Mouse (Mus musculus) erythroblast, adult 5-6 weeks (primary cell): Measurements from ENCODE around the gene Parp11. TPM values are rescaled to one million over a fixed set of nuclear protein-coding genes. Genes with fewer than 3 reads are reported as not detected.
A peak's percentile ranks its signal among the peaks of the same experiment; 100 is the strongest.

ENCODE experiments used
- ATAC-seq: replicated peaks from 2 replicates; pipeline ENCODE4 v1.8.0; 2016; ENCODE audit warnings: moderate number of reproducible peaks, mild to moderate bottlenecking, moderate TSS enrichment, inconsistent platforms; ENCODE audit not compliant: poor library complexity, low FRiP score, severe bottlenecking
- total RNA-seq, 2 experiments: library from RNA; stranded (forward) in 1 of 2; stranded (reverse) in 1 of 2; fragments of 150-400 nt in 1 of 2; fragments of 200-764, 138-1000 nt in 1 of 2; gene quantifications; 2 replicates each; pipeline versions ENCODE4 v1.2.3 to v1.2.4; 2015 to 2017; ENCODE audit warnings: low replicate concordance in 2 of 2

Parp11 gene
- total RNA-seq, 2 experiments from 2014 or later: 15.0 to 24.2 TPM

DNA sequence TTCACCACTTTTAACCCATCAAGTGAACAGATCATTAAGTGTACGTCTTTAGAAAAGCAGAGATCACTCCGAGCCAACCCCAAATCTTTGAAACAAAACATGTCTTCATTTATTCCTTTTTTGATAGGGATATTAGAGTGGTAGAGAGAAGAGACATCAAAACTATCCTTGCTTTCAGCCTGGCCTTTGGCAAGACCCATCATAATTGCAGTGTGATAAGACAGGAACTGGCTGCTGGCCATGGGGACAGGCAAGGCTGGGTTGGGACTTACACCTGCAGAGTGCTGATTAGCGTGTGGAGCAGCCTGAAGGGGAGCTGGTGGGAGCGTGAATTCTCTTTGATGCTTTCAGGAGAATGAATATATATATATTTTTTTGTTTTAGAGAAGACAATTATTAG lies 2.2 kb upstream of the Parp11 start:
- peak; percentile 91 for ATAC-seq

DNA sequence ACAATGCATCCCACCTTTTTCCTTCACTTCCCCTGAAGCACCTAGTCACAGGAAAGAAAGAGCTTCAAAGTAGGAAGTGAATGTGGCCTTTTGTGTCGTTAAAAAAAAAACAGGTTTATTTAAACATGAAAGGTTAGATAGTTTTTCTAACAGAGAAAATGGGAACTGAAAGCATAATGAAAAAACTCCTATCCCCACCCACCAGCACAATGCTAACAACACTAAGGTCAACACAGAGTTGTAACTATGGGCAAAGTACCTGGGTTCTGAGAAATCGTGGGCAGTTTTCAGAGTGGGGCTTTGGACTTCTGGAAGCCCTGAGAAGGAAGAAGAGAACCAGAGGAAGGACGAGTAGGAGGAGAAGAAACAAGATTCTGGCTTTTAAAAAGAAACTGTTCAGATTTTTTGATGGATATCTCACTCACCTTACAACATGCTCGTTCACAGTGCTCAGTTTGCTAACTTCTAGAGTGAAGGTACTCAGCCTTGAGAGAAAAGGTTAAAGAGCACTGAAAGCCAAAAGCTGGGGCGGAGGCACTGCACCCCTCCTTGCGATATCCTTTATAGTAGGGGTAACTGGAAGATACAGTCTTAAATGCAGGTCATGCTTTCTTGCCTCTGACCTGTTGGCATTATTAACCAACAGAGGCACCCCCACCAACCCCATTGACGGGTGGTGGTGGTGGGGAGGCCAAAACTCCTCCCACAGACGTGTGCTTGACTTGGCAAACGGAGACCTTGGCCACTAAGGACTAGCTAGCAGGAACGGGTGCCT lies 1.2 kb downstream of the Parp11 start:
- no peak for ATAC-seq

DNA sequence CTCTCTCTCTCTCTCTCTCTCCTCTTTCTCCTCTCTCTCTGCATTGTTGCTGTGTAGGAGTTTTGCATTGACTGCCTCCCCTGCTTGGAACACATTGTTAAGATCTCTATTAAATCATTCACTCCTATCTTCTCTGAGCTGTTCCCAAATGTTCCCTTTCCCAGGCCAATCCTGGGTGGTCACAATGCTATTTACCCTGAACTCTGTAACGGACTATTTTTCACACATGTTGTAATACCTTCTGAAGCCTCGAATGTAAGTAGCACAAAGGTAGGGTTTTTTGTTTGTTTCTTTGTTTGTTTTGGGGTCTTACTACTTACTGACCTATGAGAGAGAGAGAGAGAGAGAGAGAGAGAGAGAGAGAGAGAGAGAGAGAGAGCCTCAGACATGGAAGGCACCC lies 2.2 kb downstream of the Parp11 start:
- ATAC-seq: no peak

DNA sequence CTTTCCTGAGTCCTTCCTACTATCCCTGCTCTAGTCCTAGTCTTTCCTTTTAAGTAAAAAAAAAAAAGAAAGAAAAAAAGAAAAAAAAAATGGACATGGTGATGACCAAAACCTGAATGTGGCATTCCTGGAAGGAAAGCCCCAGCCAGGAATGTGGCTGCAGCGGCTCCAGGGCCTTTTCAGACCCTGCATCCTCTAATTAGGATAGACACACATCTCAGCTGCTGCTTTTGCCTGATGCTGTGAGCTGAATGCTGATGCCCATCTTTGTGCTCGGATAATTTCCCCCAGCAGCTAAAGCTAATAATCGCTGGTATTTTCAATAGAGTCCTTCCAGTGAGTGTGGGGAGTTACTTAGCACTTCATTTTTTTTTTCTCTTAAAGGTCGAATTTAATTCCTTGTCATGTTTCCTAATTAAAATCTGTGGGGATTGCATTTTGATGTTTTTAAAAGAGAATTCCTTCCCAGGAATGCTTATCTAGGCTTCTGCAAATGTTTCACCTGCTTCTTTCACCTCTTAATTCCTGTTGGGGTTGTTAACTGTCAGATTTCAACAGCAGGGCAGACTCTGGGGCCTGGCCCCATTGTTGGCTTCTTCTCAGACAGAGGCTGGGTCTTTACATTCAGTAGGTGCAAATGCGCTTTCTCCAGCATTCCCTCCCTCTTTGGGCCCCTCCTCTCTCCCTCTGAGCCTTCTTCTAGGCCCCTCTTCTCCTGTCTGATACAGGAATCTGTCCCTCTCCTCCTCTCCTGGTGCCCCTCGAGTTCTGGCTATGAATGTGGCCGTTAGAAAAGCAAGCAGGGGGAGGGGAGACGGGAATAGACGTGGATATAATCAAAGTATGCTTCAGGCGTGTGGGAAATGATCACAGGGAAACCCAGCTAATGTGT lies 3.1 kb downstream of the Parp11 start:
- ATAC-seq: no peak

DNA sequence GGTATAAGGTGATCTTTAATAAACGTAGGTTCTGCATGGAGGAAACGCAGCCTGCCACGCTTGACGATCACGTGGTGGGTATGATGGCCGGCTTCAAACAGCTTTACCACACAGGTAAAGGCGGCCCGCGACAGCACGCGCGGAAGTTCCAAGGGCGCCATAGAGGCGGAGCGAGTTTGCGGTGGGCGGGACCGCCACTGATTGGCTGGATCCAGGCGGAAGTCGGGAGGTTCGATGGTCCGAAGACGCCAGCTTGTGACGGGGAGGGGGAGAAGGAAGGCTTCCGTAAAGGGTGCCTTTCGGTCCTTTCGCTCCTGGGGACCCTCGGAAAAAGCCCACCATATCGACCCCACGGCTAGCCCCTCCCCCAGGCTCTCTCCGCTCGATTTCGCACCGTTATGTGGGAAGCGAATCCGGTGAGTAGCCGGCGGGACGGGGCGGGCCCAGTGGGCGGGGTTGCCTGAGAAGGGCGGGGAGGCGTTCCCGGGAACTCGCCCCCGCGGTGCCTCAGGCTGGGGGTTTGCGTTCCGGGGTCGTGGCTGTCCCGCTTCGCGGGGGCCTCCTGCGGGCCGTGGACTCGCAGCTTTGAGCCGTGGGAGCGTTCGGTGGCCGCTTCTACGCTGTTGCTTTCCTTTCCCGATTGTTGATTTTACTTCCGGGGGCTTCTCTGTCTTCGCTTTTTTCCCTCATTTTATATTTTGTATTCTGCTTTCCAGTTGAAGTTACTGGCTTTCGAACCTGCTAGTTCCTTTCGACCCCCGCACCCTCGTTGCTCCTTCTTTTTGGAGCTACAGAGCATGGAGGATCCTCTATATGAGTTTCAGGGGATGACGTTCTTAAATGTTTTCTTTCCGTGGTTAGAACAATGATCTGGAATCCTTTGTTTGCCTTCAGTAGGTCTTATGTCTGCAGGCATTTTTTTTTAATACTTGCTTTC lies 7.0 kb downstream of the Parp11 start:
- peak; percentile 98 for ATAC-seq

DNA sequence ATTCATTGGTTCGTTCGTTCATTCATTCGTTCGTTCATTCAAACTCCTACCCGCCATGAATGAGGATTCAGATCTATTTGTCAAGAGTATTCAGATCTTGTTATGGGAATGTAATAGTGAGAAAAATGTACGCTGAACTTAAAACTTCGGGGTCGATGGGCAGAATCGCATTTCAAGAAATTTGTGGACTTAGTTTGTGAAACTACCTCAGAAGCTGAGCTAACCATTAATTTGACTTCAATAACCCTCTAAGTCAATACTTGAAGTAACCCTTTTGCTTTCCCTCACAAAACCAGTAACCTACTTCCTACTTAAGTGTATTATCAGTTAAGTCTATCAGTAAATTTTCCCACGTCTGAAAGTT lies 7.7 kb downstream of the Parp11 start:
- no peak for ATAC-seq

DNA sequence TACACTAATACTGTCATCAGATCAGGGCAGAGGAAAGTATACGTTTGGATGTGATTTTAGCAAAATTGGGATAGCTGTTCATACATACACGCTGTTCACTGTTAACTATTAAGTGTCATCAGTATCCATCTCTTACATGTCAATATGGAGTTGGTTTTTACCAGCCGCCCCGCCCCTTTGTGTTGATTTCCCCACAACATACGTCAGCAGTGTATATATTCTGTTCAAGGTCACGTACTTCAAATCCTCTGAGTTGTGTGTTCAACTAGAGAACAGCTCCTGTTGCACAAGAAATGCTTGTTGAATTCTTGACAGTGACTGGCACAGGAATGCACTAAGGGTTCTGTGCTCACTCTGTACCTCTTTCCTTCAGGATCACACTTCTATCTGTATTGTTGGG lies 8.2 kb downstream of the Parp11 start:
- no peak for ATAC-seq

DNA sequence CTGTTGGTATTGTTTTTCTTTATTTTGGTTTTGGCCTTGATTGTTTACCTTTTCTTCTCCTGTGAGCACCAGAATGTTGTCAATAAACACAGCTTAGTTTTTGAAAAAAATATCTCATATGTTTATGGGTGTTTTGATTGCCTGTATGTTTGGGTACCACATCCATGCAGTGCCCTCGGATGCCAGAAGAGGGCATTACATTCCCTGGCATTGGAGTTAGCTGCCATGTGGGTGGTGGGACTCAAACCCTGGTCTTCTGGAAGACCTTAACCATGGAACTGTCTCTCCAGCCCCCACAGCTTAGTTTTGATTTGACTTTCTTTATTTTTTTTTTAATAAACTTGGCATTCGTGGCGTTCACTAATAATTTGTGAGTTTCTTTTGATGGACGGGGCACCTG lies 8.8 kb downstream of the Parp11 start:
- no peak for ATAC-seq

DNA sequence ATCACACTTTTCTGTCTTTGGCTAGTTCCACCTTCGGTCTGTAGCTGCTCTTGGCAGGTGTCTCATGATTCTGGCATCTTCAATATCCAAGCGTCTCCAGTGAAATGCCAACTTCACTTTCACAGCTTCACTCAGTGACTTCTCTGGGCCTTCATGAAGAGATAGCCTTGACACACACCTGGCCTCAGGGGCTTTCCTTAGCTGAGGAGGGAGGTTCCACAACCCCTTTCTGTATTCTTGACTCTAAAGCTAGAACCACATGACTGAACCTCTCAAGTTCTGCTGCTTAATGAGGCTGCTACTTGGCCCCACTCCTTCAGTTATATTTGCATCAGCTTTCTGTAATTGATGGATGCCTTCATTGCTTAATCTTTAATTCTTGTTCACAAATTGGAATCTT lies 10.1 kb downstream of the Parp11 start:
- no peak for ATAC-seq

DNA sequence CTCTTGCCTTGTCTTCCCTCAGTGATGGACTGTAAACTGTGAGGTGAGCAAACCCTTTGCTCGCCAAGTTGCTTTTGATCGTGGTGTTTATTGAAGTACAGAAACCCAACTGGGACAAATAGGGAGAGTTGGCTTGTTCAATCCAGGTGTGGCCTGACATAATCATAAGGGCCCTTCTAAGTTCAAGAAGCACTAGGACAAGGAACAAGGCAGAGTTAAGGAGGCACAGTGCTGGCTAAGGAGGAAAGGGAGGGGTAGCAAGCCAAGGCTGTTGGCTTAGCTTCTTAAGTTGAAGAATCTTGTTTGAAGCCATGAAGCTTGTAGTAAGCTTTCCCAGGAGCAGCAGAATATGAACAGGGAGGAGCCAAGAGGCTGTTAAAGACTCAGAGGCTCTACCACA lies 13.1 kb downstream of the Parp11 start:
- ATAC-seq: no peak

DNA sequence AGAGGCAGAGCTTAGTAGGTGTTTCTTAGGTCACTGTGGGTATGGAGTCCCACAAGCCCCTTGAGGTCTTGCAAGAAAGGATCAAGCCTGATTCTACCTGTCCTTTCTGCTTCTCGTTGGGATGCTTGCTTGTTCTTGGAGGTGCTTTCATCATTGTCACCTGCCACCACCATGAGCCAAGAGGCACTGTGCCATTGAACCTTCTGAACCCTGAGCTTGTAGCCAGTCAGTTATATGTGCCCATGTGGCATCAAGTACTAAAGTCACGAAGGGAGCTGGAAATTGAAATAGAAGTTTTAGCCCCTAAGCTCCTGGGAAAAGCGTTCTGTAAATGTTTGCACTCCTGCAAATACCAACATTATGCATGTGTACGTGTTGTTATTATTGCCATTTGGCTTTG lies 14.9 kb downstream of the Parp11 start:
- ATAC-seq: no peak

DNA sequence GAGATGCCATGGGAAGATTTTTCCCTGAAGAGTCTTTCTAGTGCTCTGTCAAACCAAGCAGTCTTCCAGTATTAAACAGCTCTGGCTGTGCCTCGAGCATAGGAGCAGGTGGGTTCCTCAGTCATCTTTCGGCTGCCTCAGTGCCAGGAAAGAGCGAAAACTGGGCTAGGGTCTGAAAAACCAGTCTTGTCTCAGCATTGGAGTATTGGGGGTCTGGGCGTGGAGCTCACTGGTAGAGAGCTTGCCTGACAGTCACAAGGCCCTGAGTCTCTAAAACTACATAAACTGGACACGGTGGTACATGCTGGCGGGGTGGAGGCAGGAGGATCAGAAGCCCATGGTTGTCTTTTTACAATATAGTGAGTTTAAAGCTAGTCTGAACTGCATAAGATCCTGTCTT lies 15.6 kb downstream of the Parp11 start:
- no peak for ATAC-seq

DNA sequence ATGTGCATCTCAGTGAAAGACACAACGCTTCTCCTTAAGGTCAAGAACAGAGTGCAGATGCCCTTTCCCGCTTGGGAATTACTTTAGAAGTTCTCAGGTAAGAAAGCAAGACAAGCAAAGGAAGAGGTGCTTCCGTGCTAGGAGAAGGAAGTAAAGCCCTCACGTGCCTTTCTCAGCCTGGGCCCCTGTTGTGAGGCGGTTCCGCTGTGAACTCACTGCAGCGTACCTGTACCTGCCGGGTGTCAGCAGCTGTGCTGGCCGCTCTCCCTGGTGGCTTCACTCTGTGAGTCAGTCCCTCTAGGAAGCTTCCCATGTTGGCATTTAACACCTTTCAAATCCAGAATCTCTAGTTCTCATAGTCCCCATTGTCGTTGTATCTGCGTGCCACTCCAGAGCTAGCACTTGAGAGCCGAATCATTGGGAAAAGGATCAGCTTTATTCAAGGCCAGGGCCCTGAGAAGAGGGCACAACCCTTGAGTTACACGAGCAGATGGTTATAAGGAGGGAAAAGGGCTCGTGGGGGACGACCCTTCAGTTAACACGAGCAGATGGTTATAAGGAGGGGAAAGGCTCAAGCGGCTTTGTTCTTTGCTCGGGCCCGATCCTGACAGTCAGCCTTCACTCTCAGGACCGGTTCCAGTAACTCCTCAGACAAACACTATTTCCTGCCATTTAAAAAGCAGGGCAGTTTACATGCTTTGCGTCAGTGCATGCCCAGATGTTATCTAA lies 16.8 kb downstream of the Parp11 start:
- ATAC-seq: no peak

DNA sequence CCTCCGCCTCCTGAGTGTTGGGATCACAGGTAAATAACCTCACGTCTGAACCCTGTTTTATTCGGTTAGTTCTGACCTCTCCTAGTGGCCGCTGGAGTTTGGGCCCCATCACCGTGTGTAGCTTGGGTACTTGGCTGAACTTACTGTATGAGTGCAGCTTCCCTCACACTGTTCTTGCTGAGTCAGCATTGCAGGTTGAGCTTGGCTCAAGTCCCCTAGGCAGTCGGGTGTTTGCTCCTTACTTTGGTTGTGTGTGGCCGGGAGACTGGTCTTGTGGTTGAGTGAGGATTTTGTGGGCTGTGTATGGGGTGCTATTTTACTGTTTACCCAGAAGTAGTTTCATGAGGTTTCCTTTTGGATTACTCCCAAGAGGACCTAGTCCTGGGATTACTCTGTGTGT lies 17.9 kb downstream of the Parp11 start:
- ATAC-seq: no peak

DNA sequence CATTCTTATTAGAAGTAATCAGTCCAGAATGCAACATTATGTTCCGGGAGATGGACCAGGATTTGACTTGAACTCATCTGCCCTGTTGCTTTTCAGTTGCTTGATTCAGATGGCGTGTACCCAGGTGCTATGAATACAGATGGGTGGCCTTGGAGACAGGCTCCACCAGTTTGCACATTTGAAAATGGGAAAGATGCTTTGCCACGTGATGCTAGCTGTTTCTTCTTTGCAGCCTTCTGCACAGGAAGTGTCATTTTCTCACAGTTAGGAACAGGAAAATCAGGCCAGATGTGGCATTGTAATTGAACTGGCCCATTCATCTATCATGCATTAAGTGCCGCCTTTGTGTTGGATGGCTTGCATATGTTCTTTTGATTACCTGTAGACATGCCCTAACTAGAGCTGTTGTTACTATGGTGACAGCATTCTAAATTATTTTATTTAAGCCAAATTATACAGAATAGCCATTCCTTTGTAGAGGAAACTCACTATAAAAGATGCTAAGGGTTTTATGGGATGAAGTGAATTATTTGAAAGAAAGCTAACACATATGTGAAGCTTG lies 20.2 kb downstream of the Parp11 start:
- ATAC-seq: no peak

DNA sequence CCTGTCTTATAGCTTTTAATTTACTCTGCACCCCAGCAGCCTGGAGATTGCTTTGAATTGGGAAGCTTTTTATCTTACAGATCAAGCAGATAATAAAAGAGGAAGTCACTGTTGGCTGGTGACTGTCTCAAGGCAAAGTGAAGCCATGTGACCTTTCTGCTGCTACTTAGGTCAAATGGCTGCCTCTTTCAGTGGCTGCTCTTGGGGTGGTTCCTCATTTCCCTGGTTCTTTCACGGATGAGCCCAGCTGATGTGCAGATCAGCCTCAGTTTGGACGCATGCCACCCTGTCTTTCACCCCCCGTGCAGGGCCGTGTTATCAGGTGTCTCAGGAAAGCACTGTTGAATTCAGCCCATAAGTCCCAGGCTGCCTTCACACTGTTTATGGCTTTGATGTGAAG lies 25.4 kb downstream of the Parp11 start:
- 0 out of 2 replicates have a peak, but pooled peaks have one; percentile 30 for ATAC-seq

DNA sequence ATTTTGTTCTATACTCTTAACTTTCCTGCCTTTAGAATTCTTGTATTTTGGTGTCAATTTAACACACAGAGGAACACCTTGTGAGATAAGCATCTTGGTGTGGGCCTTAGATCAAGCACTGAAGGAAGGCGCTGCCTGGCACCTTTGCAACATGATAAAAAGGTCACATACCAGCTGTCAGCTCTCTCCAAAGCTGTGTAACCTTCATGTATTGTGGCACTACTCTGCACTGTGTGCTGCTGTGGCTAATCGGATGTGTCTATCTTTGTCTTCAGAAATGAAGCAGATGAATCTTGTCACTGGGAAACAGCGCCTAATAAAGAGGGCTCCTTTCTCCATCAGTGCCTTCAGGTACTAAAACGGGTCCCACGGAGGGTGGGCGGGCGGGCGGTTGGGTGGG lies 27.3 kb downstream of the Parp11 start:
- ATAC-seq: no peak

DNA sequence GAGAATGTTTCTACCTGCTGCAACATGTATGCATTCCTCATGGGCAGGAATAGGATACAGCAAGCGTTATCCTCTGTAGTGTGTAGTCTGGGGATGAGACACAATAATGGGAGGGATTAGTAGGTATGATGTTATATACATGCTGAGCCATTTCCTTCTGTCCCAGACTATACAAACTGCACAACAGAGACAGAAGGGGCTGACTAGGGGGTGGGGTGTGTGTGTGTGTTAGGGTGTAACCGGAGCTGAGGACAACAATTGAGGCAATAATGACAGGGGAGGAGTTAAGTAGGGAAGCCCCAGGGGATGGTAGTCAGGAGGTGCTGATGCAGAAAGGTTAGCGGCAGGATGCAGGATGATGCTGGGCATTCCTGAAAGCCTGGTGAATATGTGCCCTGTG lies 28.6 kb downstream of the Parp11 start:
- ATAC-seq: no peak

DNA sequence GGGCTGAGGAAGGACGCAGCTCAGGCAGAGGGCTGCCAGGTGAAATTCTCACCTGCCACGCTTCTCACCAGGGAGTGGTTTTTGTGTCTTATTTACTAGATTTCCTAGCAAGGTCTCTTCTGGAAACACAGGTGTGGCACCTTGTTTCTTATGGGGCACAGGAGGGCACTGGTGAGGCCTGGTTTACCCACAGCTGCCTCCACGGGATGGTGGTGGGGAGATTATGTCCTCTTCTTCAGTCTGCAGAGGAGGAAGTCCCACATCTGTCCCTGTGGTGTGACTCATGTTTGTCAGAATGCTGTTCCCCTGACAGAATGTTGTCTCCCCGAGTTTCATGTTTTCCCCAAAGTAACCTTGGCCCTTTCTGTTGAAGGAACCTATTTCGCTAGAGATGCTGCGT lies 44.4 kb downstream of the Parp11 start:
- ATAC-seq: no peak
